Mouse (Mus musculus): Measurements from ENCODE around the gene Dap3. TPM values are rescaled to one million over a fixed set of nuclear protein-coding genes. Genes with fewer than 3 reads are reported as not detected.

The Dap3 gene
- polyA plus RNA-seq, 1 experiment = 136 TPM

- peaks cover 3% of the 10 kb centered on the region; the same call in 1 of the 2 replicates for H3K4me1 ChIP-seq (ENCODE audit: control insufficient read depth, insufficient read depth, low read length)
- TF ChIP-seq POLR2A (IDR thresholded peaks at IDR 0.05; ENCODE audit: low read depth, low read length) = peak; percentile 98
- TF ChIP-seq CTCF (IDR thresholded peaks at IDR 0.05; ENCODE audit: borderline replicate concordance, insufficient read depth, low read length) = no peak
- H3K4me3 ChIP-seq (ENCODE audit: insufficient read depth, low read length) = peak overlapping the region; percentile 71
- peak overlapping the region; percentile 94 for H3K27ac ChIP-seq (ENCODE audit: insufficient read depth, low read length)
Observed at GRCm38 (mm10) chr3:88949786-88950575, 1.0 kb downstream of the Dap3 start.

- TF ChIP-seq CTCF (IDR thresholded peaks at IDR 0.05; ENCODE audit: borderline replicate concordance, insufficient read depth, low read length) = no peak
- TF ChIP-seq POLR2A (IDR thresholded peaks at IDR 0.05; ENCODE audit: low read depth, low read length) = no peak
- no peak overlapping the region for H3K27ac ChIP-seq (ENCODE audit: insufficient read depth, low read length)
- H3K4me1 ChIP-seq (ENCODE audit: control insufficient read depth, insufficient read depth, low read length) = no peaks in the 10 kb centered on the region
- H3K4me3 ChIP-seq (ENCODE audit: insufficient read depth, low read length) = no peak overlapping the region
Observed at GRCm38 (mm10) chr3:88944109-88944508, 6.9 kb downstream of the Dap3 start.

- no peaks in the 10 kb centered on the region; the same call in 1 of the 2 replicates for H3K4me1 ChIP-seq (ENCODE audit: control insufficient read depth, insufficient read depth, low read length)
- TF ChIP-seq POLR2A (IDR thresholded peaks at IDR 0.05; ENCODE audit: low read depth, low read length) (no peak), CTCF (IDR thresholded peaks at IDR 0.05; ENCODE audit: borderline replicate concordance, insufficient read depth, low read length) (no peak)
- no peak overlapping the region for H3K4me3 ChIP-seq (ENCODE audit: insufficient read depth, low read length)
- no peak overlapping the region for H3K27ac ChIP-seq (ENCODE audit: insufficient read depth, low read length)
Observed at GRCm38 (mm10) chr3:88942316-88942880, 8.6 kb downstream of the Dap3 start.

GRCm38 (mm10) chr3:88939749-88940148 is 11.2 kb downstream of the Dap3 start:
- Histone ChIP-seq H3K4me3 (ENCODE audit: insufficient read depth, low read length) (no peak overlapping the region), H3K4me1 (ENCODE audit: control insufficient read depth, insufficient read depth, low read length) (no peaks in the 10 kb centered on the region; the same call in 1 of the 2 replicates), H3K27ac (ENCODE audit: insufficient read depth, low read length) (no peak overlapping the region)
- no peak for TF ChIP-seq CTCF (IDR thresholded peaks at IDR 0.05; ENCODE audit: borderline replicate concordance, insufficient read depth, low read length)
- no peak for TF ChIP-seq POLR2A (IDR thresholded peaks at IDR 0.05; ENCODE audit: low read depth, low read length)

- Histone ChIP-seq H3K4me1 (ENCODE audit: control insufficient read depth, insufficient read depth, low read length) (no peaks in the 10 kb centered on the region; the same call in 1 of the 2 replicates), H3K4me3 (ENCODE audit: insufficient read depth, low read length) (no peak overlapping the region), H3K27ac (ENCODE audit: insufficient read depth, low read length) (no peak overlapping the region)
- no peak for TF ChIP-seq CTCF (IDR thresholded peaks at IDR 0.05; ENCODE audit: borderline replicate concordance, insufficient read depth, low read length)
Observed at GRCm38 (mm10) chr3:88939071-88939470, 11.9 kb downstream of the Dap3 start.

- no peak overlapping the region for H3K27ac ChIP-seq (ENCODE audit: insufficient read depth, low read length)
Observed at GRCm38 (mm10) chr3:88929501-88929900, 21.5 kb downstream of the Dap3 start.

GRCm38 (mm10) chr3:88925651-88926050 is 25.3 kb downstream of the Dap3 start:
- no peak for TF ChIP-seq CTCF (IDR thresholded peaks at IDR 0.05; ENCODE audit: borderline replicate concordance, insufficient read depth, low read length)
- TF ChIP-seq POLR2A (IDR thresholded peaks at IDR 0.05; ENCODE audit: low read depth, low read length) = no peak
- Histone ChIP-seq H3K4me3 (ENCODE audit: insufficient read depth, low read length) (no peak overlapping the region), H3K27ac (ENCODE audit: insufficient read depth, low read length) (no peak overlapping the region), H3K4me1 (ENCODE audit: control insufficient read depth, insufficient read depth, low read length) (no peaks in the 10 kb centered on the region)

More at GRCm38 (mm10) chr3:88929501-88929900, 21.5 kb downstream of the Dap3 start:
- no peaks in the 10 kb centered on the region for H3K4me1 ChIP-seq (ENCODE audit: control insufficient read depth, insufficient read depth, low read length)
- TF ChIP-seq CTCF (IDR thresholded peaks at IDR 0.05; ENCODE audit: borderline replicate concordance, insufficient read depth, low read length) (no peak), POLR2A (IDR thresholded peaks at IDR 0.05; ENCODE audit: low read depth, low read length) (no peak)
- H3K4me3 ChIP-seq (ENCODE audit: insufficient read depth, low read length) = no peak overlapping the region

GRCm38 (mm10) chr3:88923989-88924591 is 26.9 kb downstream of the Dap3 start:
- TF ChIP-seq POLR2A (IDR thresholded peaks at IDR 0.05; ENCODE audit: low read depth, low read length) = no peak
- no peak overlapping the region for H3K27ac ChIP-seq (ENCODE audit: insufficient read depth, low read length)
- no peaks in the 10 kb centered on the region for H3K4me1 ChIP-seq (ENCODE audit: control insufficient read depth, insufficient read depth, low read length)
- no peak overlapping the region for H3K4me3 ChIP-seq (ENCODE audit: insufficient read depth, low read length)

GRCm38 (mm10) chr3:88921411-88921810 is 29.6 kb downstream of the Dap3 start:
- no peak for TF ChIP-seq POLR2A (IDR thresholded peaks at IDR 0.05; ENCODE audit: low read depth, low read length)
- TF ChIP-seq CTCF (IDR thresholded peaks at IDR 0.05; ENCODE audit: borderline replicate concordance, insufficient read depth, low read length) = no peak

GRCm38 (mm10) chr3:88918981-88919380 is 32.0 kb downstream of the Dap3 start:
- Histone ChIP-seq H3K4me3 (ENCODE audit: insufficient read depth, low read length) (no peak overlapping the region), H3K27ac (ENCODE audit: insufficient read depth, low read length) (no peak overlapping the region), H3K4me1 (ENCODE audit: control insufficient read depth, insufficient read depth, low read length) (no peaks in the 10 kb centered on the region)
- no peak for TF ChIP-seq POLR2A (IDR thresholded peaks at IDR 0.05; ENCODE audit: low read depth, low read length)
- no peak for TF ChIP-seq CTCF (IDR thresholded peaks at IDR 0.05; ENCODE audit: borderline replicate concordance, insufficient read depth, low read length)

More at GRCm38 (mm10) chr3:88921411-88921810, 29.6 kb downstream of the Dap3 start:
- H3K27ac ChIP-seq (ENCODE audit: insufficient read depth, low read length) = no peak overlapping the region
- H3K4me3 ChIP-seq (ENCODE audit: insufficient read depth, low read length) = no peak overlapping the region
- no peaks in the 10 kb centered on the region for H3K4me1 ChIP-seq (ENCODE audit: control insufficient read depth, insufficient read depth, low read length)

Measured in embryonic fibroblast, embryonic 13.5 days (primary cell).